Mouse (Mus musculus) spleen, adult 2 months (tissue): ENCODE data around the gene Gm45808.
A peak's percentile ranks its signal among the peaks of the same experiment; 100 is the strongest.

Experiments
- CTCF ChIP-seq: fragments of 200-500 bp; IDR thresholded peaks from 2 replicates; pipeline ENCODE4 v1.5.1; 2011; ENCODE audit warnings: mild to moderate bottlenecking, inconsistent platforms; ENCODE audit not compliant: insufficient read depth, insufficient read length, insufficient replicate concordance; ENCODE audit errors: extremely low read depth
- POLR2A ChIP-seq: fragments of 200-500 bp; IDR thresholded peaks from 2 replicates; pipeline ENCODE4 v1.6.1; 2011; ENCODE audit warnings: low read depth, low read length, inconsistent platforms

- peak; percentile 99 for TF ChIP-seq CTCF
- peak; percentile 21; the same call in 1 of the 2 replicates for TF ChIP-seq POLR2A
Observed at GRCm38 (mm10) chr7:45434203-45435015, 52.2 kb downstream of the Gm45808 start, which contains the start of gene Gys1.
